ENCODE assay signal across 10 mouse cellular contexts in the genomic region with DNA sequence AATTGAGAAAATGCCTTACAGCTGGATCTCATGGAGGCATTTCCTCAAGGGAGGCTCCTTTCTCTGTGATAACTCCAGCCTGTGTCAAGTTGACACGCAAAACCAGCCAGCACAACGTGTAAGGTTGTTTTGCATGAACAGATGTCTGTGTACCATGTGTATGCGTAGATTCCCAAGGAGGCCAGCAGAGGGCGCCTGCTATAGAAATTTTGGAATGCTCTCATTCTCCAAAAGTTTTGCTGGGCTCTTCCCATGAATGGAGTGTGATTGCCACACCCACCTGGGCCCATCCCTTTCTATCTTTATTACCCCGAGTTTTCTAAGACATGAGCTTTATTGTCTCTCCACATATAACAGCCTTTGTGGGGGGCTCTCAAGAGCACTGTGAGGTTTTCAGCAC.
A peak's percentile ranks its signal among the peaks of the same experiment; 100 is the strongest.
DNase-seq lines count a peak whose midpoint lies in the region; ATAC-seq and TF ChIP-seq lines count a peak whose summit lies in the region.
"Had no signal": no experiment of that assay in that cellular context is flagged by ENCODE, and none has a peak within 500 bp of the region (broad histone marks: within the 10 kb centered on the region; RNA-seq: fewer than 3 reads in every experiment).

No protein-coding gene starts in this region.

- no peak overlapping the region for H3K4me3 ChIP-seq in CH12.LX (replicated peaks in 1 of 3; ENCODE audit: low read depth in 2 of 3, low read length in 2 of 3, poor library complexity in 1 of 3)
- H3K4me3 ChIP-seq in embryonic facial prominence, embryonic 11.5 days (ENCODE audit: low read depth, low read length), result no peak overlapping the region
- H3K4me3 ChIP-seq: erythroblast, embryonic 14.5 days had no signal

- H3K36me3 ChIP-seq in CH12.LX (replicated peaks in 1 of 2; ENCODE audit: control insufficient read depth in 1 of 2, insufficient read depth in 1 of 2, low read length in 1 of 2), result no peaks in the 10 kb centered on the region
- H3K36me3 ChIP-seq in embryonic facial prominence, embryonic 11.5 days (replicated peaks; ENCODE audit: control insufficient read depth, insufficient read depth, low read depth, low read length), result no peaks in the 10 kb centered on the region

- peak; percentile 7 to 52; a peak in 2 of 4 replicates for TF ChIP-seq CTCF in CH12.LX (conservative IDR thresholded peaks at IDR 0.05 in 1 of 2, IDR thresholded peaks at IDR 0.05 in 1 of 2; ENCODE audit: low read depth in 2 of 2, low read length in 2 of 2)

- TF ChIP-seq EP300 in CH12.LX (IDR thresholded peaks at IDR 0.05; ENCODE audit: low read length), result no peak

- no peak for ATAC-seq in embryonic facial prominence, embryonic 11.5 days (replicated peaks; ENCODE audit: insufficient number of reproducible peaks, low FRiP score, low TSS enrichment, low read depth)
- ATAC-seq: CD4-positive, CD25-positive, alpha-beta regulatory T cell, adult 4 months had no signal

- peak; percentile 47 for DNase-seq in embryo, embryonic 10.5 days (ENCODE audit: low spot score)
- no peak for DNase-seq in embryo, embryonic 9.5 days (ENCODE audit: extremely low spot score)
- peak; percentile 35 to 48 for DNase-seq in left cerebral cortex, postnatal 14 days (ENCODE audit: low spot score in 2 of 2)
- no peak for DNase-seq in left cerebral cortex, postnatal 25 days (ENCODE audit: low spot score in 2 of 2)
- DNase-seq in CH12.LX (ENCODE audit: extremely low read depth), result no peak
- DNase-seq in embryonic facial prominence, embryonic 11.5 days (ENCODE audit: low spot score), result peak; percentile 52
- DNase-seq in thymus, postnatal 0 days (ENCODE audit: low spot score), result no peak
- DNase-seq in natural killer cell, adult 2 months (ENCODE audit: low spot score in 2 of 2), result no peak

- dilution Hi-C loops in CH12.LX (cut with MboI; ENCODE audit: extremely low pct_ligation_motif_present, extremely low pct_unique_long_range_greater_than_20kb, low sequenced_read_pairs), result no loop called here

- TF ChIP-seq RAD21 in CH12.LX (IDR thresholded peaks at IDR 0.05; ENCODE audit: low read depth, low read length), result no peak; the same call in 1 of the 2 replicates

- WGBS in embryonic facial prominence, embryonic 11.5 days, result 62% methylated on average over 5 of the region's 5 CpGs

- H3K9me3 ChIP-seq in CH12.LX (replicated peaks; ENCODE audit: low read length), result peaks cover 5% of the 10 kb centered on the region
- no peaks in the 10 kb centered on the region for H3K9me3 ChIP-seq in embryonic facial prominence, embryonic 11.5 days (replicated peaks; ENCODE audit: control insufficient read depth, low read length)

- H3K27ac ChIP-seq in CH12.LX (ENCODE audit: insufficient read depth, low read depth), result no peak overlapping the region
- no peak overlapping the region for H3K27ac ChIP-seq in embryonic facial prominence, embryonic 11.5 days (replicated peaks; ENCODE audit: low read depth, low read length)

- in situ Hi-C loops in CH12.LX (cut with MboI; ENCODE audit: low pct_ligation_motif_present, low pct_unique_long_range_greater_than_20kb, low sequenced_read_pairs), result loop anchor here (10.0 kb wide), 1 partner anchor 729 kb away; a partner anchor contains a TSS

- peaks cover 3 to 20% of the 10 kb centered on the region in 2 experiments for H3K4me1 ChIP-seq in CH12.LX (ENCODE audit: control insufficient read depth in 1 of 2, insufficient read depth in 2 of 2)
- no peaks in the 10 kb centered on the region for H3K4me1 ChIP-seq in embryonic facial prominence, embryonic 11.5 days (ENCODE audit: control insufficient read depth, insufficient read depth, low read length)

- TF ChIP-seq POLR2A in CH12.LX (IDR thresholded peaks at IDR 0.05; ENCODE audit: low read depth, low read length), result no peak

- intact Hi-C loops in left cerebral cortex, postnatal 14 days (cut with DNase I), result loop anchor here (2.0 to 10.0 kb wide), 3 partner anchors 275 to 839 kb away; a partner anchor contains a TSS
- intact Hi-C loops in left cerebral cortex, postnatal 25 days (cut with DNase I), result loop anchor here (2.0 kb wide), 1 partner anchor 275 kb away; a partner anchor contains a TSS

- H3K4me2 ChIP-seq in CH12.LX (ENCODE audit: insufficient read depth, low read depth, poor library complexity, severe bottlenecking), result no peak overlapping the region
- H3K4me2 ChIP-seq in embryonic facial prominence, embryonic 11.5 days (ENCODE audit: low read depth, low read length), result no peak overlapping the region

- no peaks in the 10 kb centered on the region for H3K79me2 ChIP-seq in CH12.LX (replicated peaks; ENCODE audit: control insufficient read depth, extremely low read depth, insufficient read depth, poor library complexity, severe bottlenecking)

- H3K27me3 ChIP-seq in CH12.LX (replicated peaks), result no peaks in the 10 kb centered on the region
- no peaks in the 10 kb centered on the region for H3K27me3 ChIP-seq in embryonic facial prominence, embryonic 11.5 days (ENCODE audit: control insufficient read depth, insufficient read depth, low read length)

- H3K9ac ChIP-seq in CH12.LX (ENCODE audit: insufficient read depth, low read depth), result no peak overlapping the region
- no peak overlapping the region for H3K9ac ChIP-seq in embryonic facial prominence, embryonic 11.5 days (replicated peaks; ENCODE audit: low read length)

TF ChIP-seq in CH12.LX, 34 proteins besides CTCF, POLR2A, EP300 and RAD21:
- TF ChIP-seq BHLHE40 (IDR thresholded peaks at IDR 0.05; ENCODE audit: low read depth, low read length) (no peak), ELF1 (IDR thresholded peaks at IDR 0.05; ENCODE audit: low read depth, low read length) (no peak), SMC3 (IDR thresholded peaks at IDR 0.05; ENCODE audit: low read depth, low read length) (peak; percentile 36; the same call in 1 of the 2 replicates), RCOR1 (conservative IDR thresholded peaks at IDR 0.05; ENCODE audit: low read depth, low read length) (no peak), CHD2 (IDR thresholded peaks at IDR 0.05; ENCODE audit: low read length) (no peak), TCF12 (IDR thresholded peaks at IDR 0.05; ENCODE audit: low read depth, low read length) (no peak), MYC (IDR thresholded peaks at IDR 0.05; ENCODE audit: low read depth, low read length) (no peak), MAZ (IDR thresholded peaks at IDR 0.05; ENCODE audit: low read depth, low read length) (no peak)

Comparison
In these comparisons a context has a peak if more than half of its experiments do, and no peak if none do; other contexts are left out.
1. DNase-seq: peak in embryo, embryonic 10.5 days (single experiment), left cerebral cortex, postnatal 14 days (2 of 2) and embryonic facial prominence, embryonic 11.5 days (single experiment); none in embryo, embryonic 9.5 days (single experiment), left cerebral cortex, postnatal 25 days (0 of 2), CH12.LX (single experiment), thymus, postnatal 0 days (single experiment) and natural killer cell, adult 2 months (0 of 2).